Mouse (Mus musculus): Measurements from ENCODE around the gene App. TPM values are rescaled to one million over a fixed set of nuclear protein-coding genes. Genes with fewer than 3 reads are reported as not detected.

App gene
- polyA plus RNA-seq, 2 experiments, result 11.9 to 16.9 TPM

GRCm38 (mm10) chr16:84911477-84912165, 261.9 kb downstream of the App start:
- no peak overlapping the region for H3K4me3 ChIP-seq (ENCODE audit: insufficient read depth in 1 of 2, low read depth in 2 of 2, low read length in 2 of 2)
- TF ChIP-seq CTCF (IDR thresholded peaks at IDR 0.05; ENCODE audit: low read depth), result no peak
- no peak for TF ChIP-seq EP300 (IDR thresholded peaks at IDR 0.05; ENCODE audit: low read depth)
- DNase-seq (ENCODE audit: low read depth in 3 of 3, low spot score in 3 of 3) (no peak), ATAC-seq (ENCODE audit: insufficient read depth) (no peak)
- H3K4me2 ChIP-seq (ENCODE audit: low read depth), result no peak overlapping the region
- no peaks in the 10 kb centered on the region for H3K36me3 ChIP-seq (replicated peaks; ENCODE audit: control insufficient read depth, insufficient read depth, low read depth)
- no peak overlapping the region for H3K9ac ChIP-seq (replicated peaks)
- H3K27me3 ChIP-seq (ENCODE audit: control insufficient read depth, insufficient read depth, low read length), result no peaks in the 10 kb centered on the region
- 70% methylated on average over 8 of the region's 8 CpGs for WGBS (ENCODE audit: insufficient replicate concordance)
- H3K27ac ChIP-seq, result no peak overlapping the region
- H3K9me3 ChIP-seq (ENCODE audit: control insufficient read depth, low read length), result no peaks in the 10 kb centered on the region
- H3K4me1 ChIP-seq (replicated peaks; ENCODE audit: control insufficient read depth in 2 of 2, insufficient read depth in 2 of 2, low read length in 1 of 2), result no peaks in the 10 kb centered on the region

GRCm38 (mm10) chr16:84902995-84903394, 270.6 kb downstream of the App start:
- no peak overlapping the region for H3K4me3 ChIP-seq (ENCODE audit: insufficient read depth in 1 of 2, low read depth in 2 of 2, low read length in 2 of 2)
- H3K4me1 ChIP-seq (replicated peaks; ENCODE audit: control insufficient read depth in 2 of 2, insufficient read depth in 2 of 2, low read length in 1 of 2), result no peaks in the 10 kb centered on the region
- no peak overlapping the region for H3K27ac ChIP-seq
- no peaks in the 10 kb centered on the region for H3K27me3 ChIP-seq (ENCODE audit: control insufficient read depth, insufficient read depth, low read length)
- ATAC-seq (ENCODE audit: insufficient read depth) (no peak), DNase-seq (ENCODE audit: low read depth in 3 of 3, low spot score in 3 of 3) (no peak)
- no peak overlapping the region for H3K9ac ChIP-seq (replicated peaks)
- H3K36me3 ChIP-seq (replicated peaks; ENCODE audit: control insufficient read depth, insufficient read depth, low read depth), result no peaks in the 10 kb centered on the region
- no peak for TF ChIP-seq EP300 (IDR thresholded peaks at IDR 0.05; ENCODE audit: low read depth)
- no peak for TF ChIP-seq CTCF (IDR thresholded peaks at IDR 0.05; ENCODE audit: low read depth)
- WGBS (ENCODE audit: insufficient replicate concordance), result 50% methylated on average over 4 of the region's 4 CpGs
- H3K9me3 ChIP-seq (ENCODE audit: control insufficient read depth, low read length), result no peaks in the 10 kb centered on the region
- no peak overlapping the region for H3K4me2 ChIP-seq (ENCODE audit: low read depth)
